Mouse (Mus musculus) kidney, postnatal 4 days (tissue): ENCODE data around the gene Phf23.
"Not testable (repeated sequence)": the region's sequence is repeated elsewhere in the genome, so short reads cannot be mapped to it uniquely, and the experiment has no call there.

Experiments used
- DNase-seq, 2 experiments: peaks; one replicate each; pipeline ENCODE4 v3.0.0; 2021; ENCODE audit warnings: mixed read lengths in 2 of 2

The Phf23 gene

GRCm38 (mm10) chr11:70001159-70001558 is 5.6 kb downstream of the Phf23 start:
- no peak for DNase-seq

- peak; percentile 77 to 82 for DNase-seq
Measured at GRCm38 (mm10) chr11:70001865-70002264, 6.3 kb downstream of the Phf23 start.

- no peak for DNase-seq
Measured at GRCm38 (mm10) chr11:70002471-70002870, 6.9 kb downstream of the Phf23 start.

- peak in 1 of 2 experiments; percentile 63 for DNase-seq
Measured at GRCm38 (mm10) chr11:70005521-70005920, 9.9 kb downstream of the Phf23 start.

GRCm38 (mm10) chr11:70010033-70010432 is 14.5 kb downstream of the Phf23 start:
- DNase-seq, result no peak

- no peak for DNase-seq
Measured at GRCm38 (mm10) chr11:70010548-70010947, 15.0 kb downstream of the Phf23 start.

GRCm38 (mm10) chr11:70010961-70011360 is 15.4 kb downstream of the Phf23 start:
- no peak for DNase-seq

- no peak for DNase-seq
Measured at GRCm38 (mm10) chr11:70012931-70013330, 17.4 kb downstream of the Phf23 start.

- DNase-seq, result no peak
Measured at GRCm38 (mm10) chr11:70013408-70013807, 17.8 kb downstream of the Phf23 start.

GRCm38 (mm10) chr11:70014051-70014450 is 18.5 kb downstream of the Phf23 start:
- DNase-seq, result no peak

GRCm38 (mm10) chr11:70014880-70015558 is 19.4 kb downstream of the Phf23 start, which contains the start of gene Acadvl:
TSS of gene Acadvl (minus strand) at chr11:70015411.
- DNase-seq, result peak; percentile 90 to 94

GRCm38 (mm10) chr11:70015677-70016076 is 20.1 kb downstream of the Phf23 start:
- no peak for DNase-seq

GRCm38 (mm10) chr11:70016177-70016576 is 20.6 kb downstream of the Phf23 start:
- DNase-seq, result not testable (repeated sequence)

- DNase-seq, result no peak
Measured at GRCm38 (mm10) chr11:70016669-70017068, 21.1 kb downstream of the Phf23 start, which contains the start of gene Dlg4. TSS of gene Dlg4 (plus strand) at chr11:70016942.

GRCm38 (mm10) chr11:70017199-70017767 is 21.7 kb downstream of the Phf23 start:
- DNase-seq, result no peak

- peak; percentile 78 to 85 for DNase-seq
Measured at GRCm38 (mm10) chr11:70018131-70018990, 22.8 kb downstream of the Phf23 start.

- DNase-seq, result no peak
Measured at GRCm38 (mm10) chr11:70019495-70020021, 24.0 kb downstream of the Phf23 start.

GRCm38 (mm10) chr11:70020022-70020631 is 24.6 kb downstream of the Phf23 start:
- no peak for DNase-seq

GRCm38 (mm10) chr11:70020731-70021263 is 25.2 kb downstream of the Phf23 start:
- peak; percentile 77 to 86 for DNase-seq

- peak; percentile 99 for DNase-seq
Measured at GRCm38 (mm10) chr11:70021264-70022132, 25.9 kb downstream of the Phf23 start.

GRCm38 (mm10) chr11:70023481-70024150 is 28.0 kb downstream of the Phf23 start:
- peak; percentile 72 for DNase-seq
